Mouse (Mus musculus): Measurements from ENCODE around the gene Upp2. TPM values are rescaled to one million over a fixed set of nuclear protein-coding genes. Genes with fewer than 3 reads are reported as not detected.

The Upp2 gene
- polyA plus RNA-seq (2015; fragmentation: Nextera tagmentation; extraction: Ambion mirVana) = 7.0 and 8.2 TPM in 2 replicates

GRCm38 (mm10) chr2:58567066-58567810 is at the start of gene Upp2, which contains the start of gene Acvr1:
Upp2 (plus strand) TSS chr2:58567298.
Acvr1 (minus strand) TSS chr2:58567157.
- no peaks in the 10 kb centered on the region for H3K36me3 ChIP-seq
- H3K4me1 ChIP-seq = peaks cover 34% of the 10 kb centered on the region
- peak within 1 kb of the TSS; percentile 97 for H3K27ac ChIP-seq
- H3K27me3 ChIP-seq = no peaks in the 10 kb centered on the region
- H3K4me3 ChIP-seq = peak within 1 kb of the TSS; percentile 87
- WGBS = under 1% methylated on average over 33 of the region's 80 CpGs
- ATAC-seq (ENCODE audit: insufficient number of reproducible peaks, low FRiP score, low TSS enrichment, low read depth) = peak; percentile 90
- peak within 1 kb of the TSS; percentile 59 for H3K4me2 ChIP-seq
- H3K9me3 ChIP-seq = no peaks in the 10 kb centered on the region
- peak within 1 kb of the TSS; percentile 91 for H3K9ac ChIP-seq

- Histone ChIP-seq H3K36me3 (0 out of 2 replicates have a peak, but pooled peaks cover 4% of the 10 kb centered on the region), H3K9ac (no peak overlapping the region), H3K4me3 (no peak overlapping the region), H3K4me2 (no peak overlapping the region), H3K9me3 (no peaks in the 10 kb centered on the region), H3K27me3 (no peaks in the 10 kb centered on the region), H3K4me1 (peaks cover 34% of the 10 kb centered on the region), H3K27ac (no peak overlapping the region)
- 63% methylated on average over 1 of the region's 1 CpGs for WGBS
- ATAC-seq (ENCODE audit: insufficient number of reproducible peaks, low FRiP score, low TSS enrichment, low read depth) = no peak
These were observed 48.6 kb upstream of the Upp2 start for GRCm38 (mm10) chr2:58518517-58518916.

GRCm38 (mm10) chr2:58520727-58521126 is 46.4 kb upstream of the Upp2 start:
- Histone ChIP-seq H3K4me2 (no peak overlapping the region), H3K4me1 (peaks cover 35% of the 10 kb centered on the region), H3K36me3 (no peaks in the 10 kb centered on the region), H3K9ac (no peak overlapping the region), H3K27me3 (no peaks in the 10 kb centered on the region), H3K4me3 (no peak overlapping the region), H3K9me3 (no peaks in the 10 kb centered on the region), H3K27ac (no peak overlapping the region)
- WGBS = 73% methylated on average over 9 of the region's 9 CpGs
- 0 out of 2 replicates have a peak, but pooled peaks have one; percentile 48 for ATAC-seq (ENCODE audit: insufficient number of reproducible peaks, low FRiP score, low TSS enrichment, low read depth)

- no peaks in the 10 kb centered on the region for H3K27me3 ChIP-seq
- peak overlapping the region; percentile 43; the same call in 1 of the 2 replicates for H3K27ac ChIP-seq
- no peak for ATAC-seq (ENCODE audit: insufficient number of reproducible peaks, low FRiP score, low TSS enrichment, low read depth)
- H3K4me3 ChIP-seq = no peak overlapping the region
- no peak overlapping the region for H3K9ac ChIP-seq
- H3K9me3 ChIP-seq = no peaks in the 10 kb centered on the region
- no peaks in the 10 kb centered on the region for H3K36me3 ChIP-seq
- 71% methylated on average over 6 of the region's 6 CpGs for WGBS
- H3K4me1 ChIP-seq = peaks cover 29% of the 10 kb centered on the region
- H3K4me2 ChIP-seq = no peak overlapping the region
These were observed 45.5 kb upstream of the Upp2 start for GRCm38 (mm10) chr2:58521621-58522020.

GRCm38 (mm10) chr2:58523097-58523496 is 44.0 kb upstream of the Upp2 start:
- H3K4me2 ChIP-seq = no peak overlapping the region
- H3K27ac ChIP-seq = no peak overlapping the region
- no peak overlapping the region for H3K4me3 ChIP-seq
- ATAC-seq (ENCODE audit: insufficient number of reproducible peaks, low FRiP score, low TSS enrichment, low read depth) = no peak
- H3K27me3 ChIP-seq = no peaks in the 10 kb centered on the region
- no peak overlapping the region for H3K9ac ChIP-seq
- H3K9me3 ChIP-seq = no peaks in the 10 kb centered on the region
- WGBS = 74% methylated on average over 12 of the region's 12 CpGs
- peaks cover 24% of the 10 kb centered on the region for H3K4me1 ChIP-seq
- no peaks in the 10 kb centered on the region for H3K36me3 ChIP-seq

- H3K9ac ChIP-seq = no peak overlapping the region
- WGBS = 81% methylated on average over 5 of the region's 5 CpGs
- no peaks in the 10 kb centered on the region for H3K36me3 ChIP-seq
- no peak overlapping the region for H3K27ac ChIP-seq
- no peak for ATAC-seq (ENCODE audit: insufficient number of reproducible peaks, low FRiP score, low TSS enrichment, low read depth)
- no peak overlapping the region for H3K4me2 ChIP-seq
- no peaks in the 10 kb centered on the region for H3K27me3 ChIP-seq
- no peaks in the 10 kb centered on the region for H3K9me3 ChIP-seq
- peaks cover 24% of the 10 kb centered on the region for H3K4me1 ChIP-seq
- no peak overlapping the region for H3K4me3 ChIP-seq
These were observed 43.2 kb upstream of the Upp2 start for GRCm38 (mm10) chr2:58523894-58524293.

GRCm38 (mm10) chr2:58524356-58524755 is 42.7 kb upstream of the Upp2 start:
- H3K9ac ChIP-seq = no peak overlapping the region
- no peaks in the 10 kb centered on the region for H3K27me3 ChIP-seq
- 60% methylated on average over 6 of the region's 6 CpGs for WGBS
- no peak overlapping the region for H3K4me2 ChIP-seq
- ATAC-seq (ENCODE audit: insufficient number of reproducible peaks, low FRiP score, low TSS enrichment, low read depth) = no peak
- H3K27ac ChIP-seq = no peak overlapping the region
- peaks cover 24% of the 10 kb centered on the region for H3K4me1 ChIP-seq
- no peak overlapping the region for H3K4me3 ChIP-seq
- no peaks in the 10 kb centered on the region for H3K9me3 ChIP-seq
- H3K36me3 ChIP-seq = no peaks in the 10 kb centered on the region

GRCm38 (mm10) chr2:58527786-58528185 is 39.3 kb upstream of the Upp2 start:
- no peaks in the 10 kb centered on the region for H3K36me3 ChIP-seq
- H3K4me1 ChIP-seq = peaks cover 41% of the 10 kb centered on the region
- 77% methylated on average over 3 of the region's 3 CpGs for WGBS

GRCm38 (mm10) chr2:58529384-58529783 is 37.7 kb upstream of the Upp2 start:
- Histone ChIP-seq H3K4me1 (peaks cover 46% of the 10 kb centered on the region), H3K9me3 (no peaks in the 10 kb centered on the region), H3K9ac (no peak overlapping the region), H3K4me3 (no peak overlapping the region), H3K36me3 (no peaks in the 10 kb centered on the region), H3K4me2 (no peak overlapping the region), H3K27me3 (no peaks in the 10 kb centered on the region), H3K27ac (no peak overlapping the region)
- no peak for ATAC-seq (ENCODE audit: insufficient number of reproducible peaks, low FRiP score, low TSS enrichment, low read depth)
- 55% methylated on average over 5 of the region's 5 CpGs for WGBS

More at GRCm38 (mm10) chr2:58527786-58528185, 39.3 kb upstream of the Upp2 start:
- Histone ChIP-seq H3K4me2 (no peak overlapping the region), H3K9me3 (no peaks in the 10 kb centered on the region), H3K4me3 (no peak overlapping the region), H3K27me3 (no peaks in the 10 kb centered on the region), H3K27ac (no peak overlapping the region), H3K9ac (no peak overlapping the region)
- ATAC-seq (ENCODE audit: insufficient number of reproducible peaks, low FRiP score, low TSS enrichment, low read depth) = no peak

- Histone ChIP-seq H3K27ac (no peak overlapping the region), H3K9ac (no peak overlapping the region), H3K9me3 (no peaks in the 10 kb centered on the region), H3K4me3 (no peak overlapping the region), H3K4me2 (no peak overlapping the region), H3K36me3 (no peaks in the 10 kb centered on the region), H3K4me1 (peaks cover 49% of the 10 kb centered on the region), H3K27me3 (no peaks in the 10 kb centered on the region)
- no peak for ATAC-seq (ENCODE audit: insufficient number of reproducible peaks, low FRiP score, low TSS enrichment, low read depth)
- 41% methylated on average over 7 of the region's 7 CpGs for WGBS
These were observed 37.1 kb upstream of the Upp2 start for GRCm38 (mm10) chr2:58529860-58530440.

GRCm38 (mm10) chr2:58530521-58530920 is 36.6 kb upstream of the Upp2 start:
- no peak overlapping the region for H3K4me3 ChIP-seq
- H3K9me3 ChIP-seq = no peaks in the 10 kb centered on the region
- no peaks in the 10 kb centered on the region for H3K36me3 ChIP-seq
- no peak overlapping the region for H3K9ac ChIP-seq
- H3K27me3 ChIP-seq = no peaks in the 10 kb centered on the region
- H3K4me2 ChIP-seq = no peak overlapping the region
- no peak for ATAC-seq (ENCODE audit: insufficient number of reproducible peaks, low FRiP score, low TSS enrichment, low read depth)
- H3K27ac ChIP-seq = no peak overlapping the region
- peaks cover 49% of the 10 kb centered on the region for H3K4me1 ChIP-seq
- 79% methylated on average over 4 of the region's 4 CpGs for WGBS

- Histone ChIP-seq H3K27me3 (no peaks in the 10 kb centered on the region), H3K27ac (peak overlapping the region; percentile 78), H3K4me3 (peak overlapping the region; percentile 5; the same call in 1 of the 2 replicates), H3K4me1 (peaks cover 49% of the 10 kb centered on the region), H3K9ac (no peak overlapping the region), H3K36me3 (0 out of 2 replicates have a peak, but pooled peaks cover 2% of the 10 kb centered on the region), H3K4me2 (peak overlapping the region; percentile 33), H3K9me3 (no peaks in the 10 kb centered on the region)
- peak; percentile 76 for ATAC-seq (ENCODE audit: insufficient number of reproducible peaks, low FRiP score, low TSS enrichment, low read depth)
- WGBS = 7% methylated on average over 10 of the region's 10 CpGs
These were observed 34.7 kb upstream of the Upp2 start for GRCm38 (mm10) chr2:58532260-58532850.

Measured in limb, embryonic 15.5 days (tissue).